Mouse (Mus musculus): ENCODE results near the gene Kdm8.
"Not testable (repeated sequence)": the region's sequence is repeated elsewhere in the genome, so short reads cannot be mapped to it uniquely, and the experiment has no call there.

Kdm8 gene

DNA sequence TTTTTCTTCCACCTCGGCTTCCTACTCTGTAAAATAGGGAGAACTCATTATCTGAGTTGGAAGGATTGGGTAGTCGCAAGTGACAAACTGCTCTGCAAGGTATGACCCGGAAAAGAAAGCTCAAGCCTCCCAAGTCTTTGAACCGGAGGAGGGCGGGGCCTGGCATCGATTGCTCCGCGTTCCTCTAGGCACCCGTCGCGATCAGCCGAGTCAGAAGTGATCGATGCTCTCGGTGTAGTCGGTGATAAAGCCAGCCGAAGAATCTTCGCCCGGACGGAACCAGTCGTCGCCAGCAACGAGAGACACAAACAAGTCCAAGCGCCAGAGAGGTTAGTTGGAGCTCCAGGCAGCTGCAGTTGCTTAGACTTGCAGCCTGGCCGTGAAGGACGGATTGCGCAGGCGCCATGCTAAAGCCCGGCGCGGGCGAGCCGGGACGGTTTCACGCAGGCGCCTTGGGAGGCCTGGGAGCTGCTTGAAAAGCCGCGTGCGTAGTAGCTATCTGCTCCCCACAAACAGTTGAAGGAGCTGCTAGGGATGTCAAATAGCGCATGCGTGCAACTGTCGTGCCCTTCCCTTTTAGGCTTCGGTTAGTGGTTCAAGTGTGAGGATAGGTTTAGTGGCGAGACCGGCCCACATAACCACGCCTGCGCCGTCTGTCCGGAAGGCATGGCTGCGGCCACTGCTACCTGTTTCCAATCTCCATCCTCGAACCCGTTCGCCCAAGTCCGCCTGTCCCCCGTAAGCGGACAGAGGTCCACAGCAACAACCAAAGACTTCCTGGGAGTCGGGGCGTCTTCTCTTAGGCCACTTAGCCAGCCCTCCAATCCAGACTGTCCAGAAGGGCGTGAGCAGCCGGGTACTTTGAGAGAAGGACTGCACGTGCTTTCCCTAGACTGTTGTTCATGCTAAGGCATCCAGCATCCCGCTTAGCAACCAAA is at the start of gene Kdm8:
Gene Kdm8, plus strand, starts transcription at position 213 of the 938 bp plus-strand sequence.
- DNase-seq, result peak; percentile 94

DNA sequence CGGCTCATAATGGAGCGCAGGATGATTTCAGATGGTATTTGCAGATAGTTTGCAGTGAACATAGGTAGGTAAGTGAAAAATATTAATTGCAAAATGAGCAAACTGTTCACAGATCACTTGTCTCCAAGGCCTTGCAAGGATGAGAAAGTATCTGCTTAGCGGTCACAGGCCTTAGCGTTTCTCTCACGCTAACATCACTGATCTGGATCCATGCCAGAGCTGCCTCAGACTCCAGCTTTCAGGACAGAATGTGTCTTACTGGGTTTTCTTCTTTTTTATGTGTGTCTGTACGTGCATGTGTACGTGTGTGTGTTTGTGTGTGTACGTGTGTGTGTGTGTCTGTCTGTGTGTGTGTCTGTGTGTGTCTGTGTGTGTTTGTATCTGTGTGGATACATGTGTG is 46.4 kb upstream of the Kdm8 start:
- DNase-seq, result no peak

DNA sequence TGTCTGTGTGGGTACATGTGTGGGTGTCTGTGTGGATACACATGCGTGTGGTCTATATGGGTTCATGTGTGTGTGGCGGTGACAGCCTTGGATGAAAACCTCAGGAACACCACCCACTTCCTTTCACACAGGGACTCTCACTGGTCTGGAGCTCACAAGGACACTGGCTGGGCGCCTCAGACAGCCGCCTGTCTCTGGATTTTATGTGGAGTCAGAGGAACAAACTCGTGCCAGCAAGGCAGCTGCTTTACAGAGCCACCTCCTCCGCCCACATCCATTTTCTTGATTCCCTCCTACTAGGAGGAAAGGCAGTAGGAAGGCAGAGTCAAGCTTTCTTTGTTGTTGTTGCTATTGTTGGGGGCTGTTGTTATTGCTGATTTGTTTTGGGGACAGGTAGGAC is 45.8 kb upstream of the Kdm8 start:
- no peak for DNase-seq

DNA sequence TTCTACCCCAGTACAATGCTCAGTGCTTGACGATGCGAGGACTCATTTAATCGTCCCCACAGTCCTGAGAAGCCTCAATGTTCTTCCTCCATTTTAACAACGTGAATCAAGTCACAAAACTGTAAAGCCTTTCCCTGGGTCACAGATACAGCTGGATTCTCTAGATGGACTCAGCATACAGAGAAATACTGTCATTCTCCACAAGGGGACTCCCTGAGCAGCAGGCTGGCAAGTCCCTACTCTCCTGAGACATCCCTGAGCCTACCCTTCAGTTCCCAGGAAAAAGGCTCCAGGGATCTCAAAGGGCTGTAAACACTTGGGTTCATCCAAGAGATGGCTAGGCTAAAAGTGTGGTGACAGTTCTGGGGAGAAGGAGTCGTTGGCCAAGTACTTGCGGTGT is 37.3 kb upstream of the Kdm8 start:
- DNase-seq, result no peak

GRCm38 (mm10) chr7:125415087-125415486 is 29.4 kb upstream of the Kdm8 start:
- no peak for DNase-seq

DNA sequence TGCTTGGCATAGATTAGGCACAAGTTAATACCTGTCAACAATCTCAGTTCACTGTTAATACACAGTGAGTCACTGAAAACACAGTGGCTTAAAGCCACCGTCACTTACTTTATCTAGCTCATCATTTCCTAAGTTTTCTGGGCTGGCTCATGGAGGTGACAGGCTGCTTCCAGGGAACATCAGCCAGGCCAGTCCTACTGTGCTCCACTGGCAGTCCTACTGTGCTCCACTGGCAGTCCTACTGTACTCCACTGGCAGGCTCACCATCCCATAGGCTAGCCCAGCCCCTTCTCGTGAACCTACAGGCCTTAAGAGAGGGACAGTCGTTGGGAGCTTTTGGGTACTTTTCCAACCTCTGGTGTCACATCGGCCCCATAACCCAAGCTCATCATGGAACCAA is 28.7 kb upstream of the Kdm8 start:
- DNase-seq, result no peak

DNA sequence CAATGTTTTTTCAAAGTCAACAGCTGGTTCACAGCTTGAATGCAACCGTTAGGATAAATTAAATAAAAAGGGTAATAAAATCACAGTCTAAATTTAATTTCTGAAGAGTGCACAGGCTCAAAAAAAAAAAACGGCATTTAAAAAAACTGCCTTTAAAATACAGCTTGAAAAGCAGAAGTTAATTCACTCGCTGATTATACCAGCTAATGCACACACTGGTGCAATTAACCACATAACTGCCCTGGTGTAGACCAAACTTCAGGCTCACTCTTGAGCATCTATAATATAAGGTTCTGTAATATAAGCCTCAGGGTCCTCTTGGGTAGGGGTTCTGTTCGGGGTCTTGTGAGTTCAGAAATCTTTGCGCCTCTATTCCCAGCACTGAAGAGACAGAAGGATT is 27.7 kb upstream of the Kdm8 start:
- no peak for DNase-seq

DNA sequence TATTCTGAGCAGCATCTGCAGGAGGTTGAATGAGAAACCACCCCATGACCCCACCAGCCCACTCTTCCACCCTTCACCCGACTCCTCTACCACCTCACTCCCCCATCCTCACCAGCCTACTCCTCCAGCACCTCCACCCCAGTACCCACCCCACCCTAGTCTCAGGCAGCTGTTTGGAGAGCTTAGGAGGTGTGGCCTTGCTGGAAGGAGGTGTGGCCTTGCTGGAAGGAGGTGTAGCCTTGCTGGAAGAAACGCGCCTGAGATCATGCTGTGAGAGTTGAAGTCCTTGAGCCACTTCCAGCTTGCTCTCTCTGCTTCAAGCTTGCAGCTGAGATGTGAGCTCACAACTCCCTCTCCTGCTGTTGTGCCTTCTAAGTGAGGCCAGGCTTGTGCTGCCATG is 26.1 kb upstream of the Kdm8 start:
- DNase-seq, result no peak

- no peak for DNase-seq
Observed at GRCm38 (mm10) chr7:125420190-125420589, 24.3 kb upstream of the Kdm8 start.

DNA sequence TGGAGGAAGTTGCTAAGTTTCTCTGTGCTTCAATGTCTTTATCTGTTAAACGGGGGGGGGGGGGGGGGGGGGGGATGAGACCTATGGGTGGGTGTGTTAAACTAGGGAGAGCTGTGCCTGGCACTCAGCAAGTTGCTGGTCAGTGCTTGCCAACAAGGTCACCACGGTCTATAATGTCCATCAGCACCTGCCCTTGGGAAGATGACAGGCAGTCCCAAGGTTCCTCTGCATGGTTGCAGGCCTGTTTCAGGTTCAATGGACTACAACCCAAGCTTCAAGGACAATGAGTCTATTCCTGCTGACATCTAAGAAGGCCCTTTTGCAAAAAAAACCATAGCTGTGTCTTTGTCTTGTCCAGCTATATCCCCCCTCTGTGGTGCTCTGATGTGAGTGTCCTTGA is 22.6 kb upstream of the Kdm8 start:
- DNase-seq, result no peak

- no peak for DNase-seq
Observed at GRCm38 (mm10) chr7:125423056-125423455, 21.4 kb upstream of the Kdm8 start.

DNA sequence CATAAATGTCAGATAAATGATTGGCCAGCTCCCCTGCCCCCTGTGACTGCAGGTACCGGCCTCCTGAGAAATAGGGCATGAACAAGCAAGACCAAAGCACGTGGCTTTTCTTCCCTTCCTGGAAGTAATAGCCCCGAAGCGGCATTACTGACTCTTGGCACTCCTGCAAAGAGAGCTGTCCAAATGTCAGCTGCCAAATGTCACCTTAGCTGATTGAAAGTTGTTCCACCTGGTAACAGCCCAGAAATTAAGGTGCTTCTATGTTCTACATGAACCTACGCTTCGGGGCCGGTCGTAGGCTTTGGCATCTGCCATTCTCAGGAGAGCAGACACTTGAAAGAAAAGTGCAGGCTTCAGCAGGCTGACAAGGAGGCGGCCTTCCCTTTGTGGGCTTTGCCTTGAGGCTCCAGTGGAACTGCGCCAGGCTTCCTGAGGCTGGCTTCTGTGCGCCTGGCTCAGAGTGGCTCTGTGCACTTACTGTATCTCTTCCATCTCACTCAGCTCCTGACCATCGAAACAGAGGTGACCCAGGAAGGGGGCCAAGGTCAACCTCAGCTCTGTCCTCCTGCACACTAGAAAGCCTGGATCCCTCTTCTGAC is 16.9 kb upstream of the Kdm8 start:
- DNase-seq, result peak; percentile 86

- no peak for DNase-seq
Observed at GRCm38 (mm10) chr7:125428381-125428780, 16.1 kb upstream of the Kdm8 start.

- not testable (repeated sequence) for DNase-seq
Observed at GRCm38 (mm10) chr7:125428816-125429500, 15.5 kb upstream of the Kdm8 start.

GRCm38 (mm10) chr7:125430170-125430842 is 14.2 kb upstream of the Kdm8 start:
- DNase-seq, result no peak

DNA sequence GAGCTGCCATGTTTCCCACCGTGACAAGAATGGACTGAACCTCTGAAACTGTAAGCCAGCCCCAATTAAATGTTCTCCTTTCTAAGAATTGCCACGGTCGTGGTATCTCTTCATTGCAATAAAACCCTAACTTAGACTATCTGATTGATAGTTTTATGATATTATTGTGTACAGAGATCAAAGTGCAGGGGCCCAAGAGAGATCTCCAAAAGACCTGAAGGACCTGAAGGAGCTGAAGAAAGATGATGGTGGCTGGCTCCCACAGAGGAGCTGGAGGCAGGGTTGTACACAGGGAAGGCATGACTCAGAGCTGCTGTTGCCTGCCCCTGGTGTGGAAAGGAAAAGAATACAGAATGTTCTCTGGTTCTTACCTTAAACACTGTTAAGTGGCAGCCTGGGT is 10.6 kb upstream of the Kdm8 start:
- no peak for DNase-seq

- no peak for DNase-seq
Observed at GRCm38 (mm10) chr7:125434666-125435290, 9.7 kb upstream of the Kdm8 start.

DNA sequence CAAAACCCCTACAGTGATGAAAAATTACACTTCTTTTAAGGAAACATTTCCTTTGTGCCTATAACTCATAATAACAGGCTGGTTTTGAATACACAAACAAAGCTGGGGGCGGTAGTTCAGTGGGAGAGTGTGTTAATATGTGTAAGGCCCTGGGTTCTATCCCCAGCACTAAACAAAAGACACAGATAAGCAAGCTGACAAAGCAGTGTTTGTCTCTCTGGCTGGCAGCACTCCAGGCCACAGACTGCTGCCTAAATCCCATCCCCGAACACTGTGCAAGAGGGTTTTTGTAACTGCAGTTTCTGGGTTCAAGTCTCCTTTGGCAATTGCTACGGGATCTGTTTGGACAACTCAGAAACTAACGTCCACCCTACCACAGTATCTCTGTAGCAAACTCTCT is 2.2 kb upstream of the Kdm8 start:
- DNase-seq, result no peak

GRCm38 (mm10) chr7:125444076-125444463 is 406 bp upstream of the Kdm8 start:
- peak; percentile 39 for DNase-seq

DNA sequence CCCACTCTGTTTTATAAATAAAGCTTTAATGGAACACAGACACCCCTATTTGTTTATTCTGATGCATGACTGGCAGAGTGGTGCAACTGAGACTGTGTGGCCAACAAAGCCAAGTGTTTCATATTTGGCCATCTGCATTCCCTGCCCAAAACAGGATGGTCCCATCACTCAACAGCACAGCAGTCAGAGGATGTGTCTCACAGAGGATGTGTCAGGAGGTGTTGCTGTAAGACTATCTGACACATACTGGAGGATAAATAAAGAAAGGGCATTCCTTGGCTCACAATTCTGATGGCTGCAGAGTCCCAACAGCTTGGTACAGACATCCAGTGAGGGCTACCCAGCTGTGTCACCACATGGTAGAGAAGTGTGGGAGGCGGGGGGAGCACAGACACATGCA is 6.2 kb downstream of the Kdm8 start:
- no peak for DNase-seq

DNA sequence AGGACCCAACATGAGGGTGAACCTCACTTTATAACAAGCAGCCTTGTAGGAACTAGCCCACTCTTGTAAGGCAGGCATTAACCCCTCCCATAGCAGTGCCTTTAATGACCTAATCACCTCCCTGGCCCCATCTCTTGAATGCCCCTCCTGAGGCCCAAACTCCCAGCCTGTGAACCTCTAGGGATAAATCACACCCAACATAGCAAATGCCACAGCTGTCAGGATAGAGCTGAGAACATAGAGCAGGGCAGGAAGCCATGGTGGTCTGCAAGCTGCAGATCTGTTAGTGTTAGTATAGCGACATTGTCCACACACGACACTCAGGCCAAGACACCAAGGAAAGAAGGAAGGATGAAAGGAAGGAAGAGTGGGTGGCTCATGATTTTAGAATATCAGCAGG is 6.6 kb downstream of the Kdm8 start:
- DNase-seq, result no peak

DNA sequence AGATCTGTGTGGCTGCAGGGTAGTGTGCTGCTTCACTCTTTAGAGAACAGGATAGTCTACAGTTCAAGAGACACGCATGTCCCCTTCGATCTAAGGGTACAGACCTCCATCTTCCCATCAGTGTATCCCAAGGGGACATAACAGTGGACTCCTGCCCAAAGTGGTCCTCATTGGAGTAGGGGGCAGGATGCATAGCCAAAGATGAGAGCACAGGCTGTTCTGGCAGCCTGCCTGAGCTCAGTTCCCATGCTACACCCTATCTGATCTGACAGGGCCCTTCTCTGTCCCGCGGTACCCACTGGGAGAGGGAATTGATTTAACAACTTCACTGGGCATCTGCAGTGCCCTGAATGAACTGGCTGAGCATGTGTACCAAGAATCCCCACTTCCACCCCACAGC is 9.2 kb downstream of the Kdm8 start:
- no peak for DNase-seq

- DNase-seq, result no peak
Observed at GRCm38 (mm10) chr7:125462200-125462599, 17.7 kb downstream of the Kdm8 start.
